Mouse (Mus musculus) gastrocnemius, postnatal 10 days (tissue): ENCODE measurements at regions not wholly inside any gene's neighbourhood (a gene's known extent, or its start where the extent isn't known, plus 50 kb on each side); places are given as distances from the start of the nearest gene placed in this dataset.

Experiments used
- DNase-seq: peaks from one replicate; pipeline ENCODE4 v3.0.0; 2021; ENCODE audit warnings: mixed read lengths

DNA sequence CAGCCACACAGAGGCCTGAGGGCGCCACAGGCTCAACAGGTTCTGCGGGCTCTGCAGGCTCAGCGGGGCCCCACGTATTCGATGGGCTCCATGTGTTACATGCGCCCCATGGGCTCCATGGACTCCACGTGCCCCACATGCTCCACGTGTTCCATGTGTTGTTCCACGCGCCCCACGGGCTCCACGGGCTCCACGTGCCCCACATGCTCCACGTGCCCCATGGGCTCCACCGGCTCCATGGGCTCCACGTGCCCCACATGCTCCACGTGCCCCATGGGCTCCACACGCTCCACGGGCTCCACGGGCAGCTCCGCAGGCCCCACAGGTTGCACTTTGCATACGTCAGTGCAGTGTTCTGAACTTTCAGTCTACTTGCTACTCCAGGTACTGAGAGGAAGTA lies 114.0 kb upstream of the Map1b start:
- no peak for DNase-seq

DNA sequence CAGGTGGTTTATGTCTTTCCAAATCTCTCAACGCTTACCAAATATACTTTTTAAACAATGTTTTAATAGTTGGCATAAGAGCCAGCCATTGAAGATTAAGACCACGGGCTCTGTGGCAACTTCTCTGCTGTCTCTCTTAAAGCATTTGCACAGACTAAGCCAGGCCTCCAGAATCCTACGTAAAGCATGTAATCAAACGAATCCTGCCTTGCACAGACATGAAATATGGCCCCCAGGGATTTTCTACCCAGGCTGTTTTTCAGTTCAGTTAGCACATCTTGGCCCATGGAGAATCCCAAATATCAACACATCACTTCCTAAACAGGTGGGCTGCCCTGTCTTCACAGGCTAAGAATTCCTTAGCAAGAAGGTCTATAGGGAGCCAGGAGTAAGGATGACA lies 108.9 kb upstream of the Map1b start:
- no peak for DNase-seq

DNA sequence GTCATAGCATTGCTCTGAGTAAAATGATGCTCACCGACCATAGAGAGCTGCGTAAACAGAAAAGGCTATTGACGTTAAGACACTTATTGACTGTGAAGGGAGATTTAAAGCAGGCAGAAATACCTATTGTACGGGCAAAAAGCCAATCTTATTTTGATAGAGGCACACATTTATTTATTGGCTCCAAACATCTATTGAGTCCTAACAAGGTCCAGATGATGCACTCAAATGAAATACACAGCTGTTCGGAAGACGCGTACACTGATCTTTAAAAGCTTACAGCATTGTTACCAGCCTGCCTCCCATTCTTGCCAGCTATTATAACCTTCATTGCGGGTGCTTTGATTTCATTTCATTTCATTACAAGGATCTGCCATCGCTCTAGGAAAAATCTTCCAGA lies 102.0 kb upstream of the Map1b start:
- DNase-seq: no peak

DNA sequence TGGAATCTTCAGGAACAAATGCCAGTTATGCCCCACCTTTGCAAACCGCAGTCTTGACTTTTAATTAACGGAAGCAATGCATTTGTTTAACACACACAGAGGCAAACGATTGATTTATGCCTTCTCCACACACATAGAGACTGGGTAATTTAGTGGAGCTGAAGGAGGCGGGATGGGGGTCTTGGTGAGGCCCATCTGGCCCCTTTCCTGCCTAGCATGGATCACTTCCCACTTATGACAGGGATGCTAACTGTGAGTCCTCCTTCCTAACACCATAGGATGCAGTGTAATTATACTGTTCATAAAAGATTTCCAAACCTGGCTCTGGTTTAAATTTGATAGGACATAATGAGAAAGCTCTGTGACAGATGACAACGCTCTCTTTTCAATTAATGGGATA lies 101.1 kb upstream of the Map1b start:
- no peak for DNase-seq

DNA sequence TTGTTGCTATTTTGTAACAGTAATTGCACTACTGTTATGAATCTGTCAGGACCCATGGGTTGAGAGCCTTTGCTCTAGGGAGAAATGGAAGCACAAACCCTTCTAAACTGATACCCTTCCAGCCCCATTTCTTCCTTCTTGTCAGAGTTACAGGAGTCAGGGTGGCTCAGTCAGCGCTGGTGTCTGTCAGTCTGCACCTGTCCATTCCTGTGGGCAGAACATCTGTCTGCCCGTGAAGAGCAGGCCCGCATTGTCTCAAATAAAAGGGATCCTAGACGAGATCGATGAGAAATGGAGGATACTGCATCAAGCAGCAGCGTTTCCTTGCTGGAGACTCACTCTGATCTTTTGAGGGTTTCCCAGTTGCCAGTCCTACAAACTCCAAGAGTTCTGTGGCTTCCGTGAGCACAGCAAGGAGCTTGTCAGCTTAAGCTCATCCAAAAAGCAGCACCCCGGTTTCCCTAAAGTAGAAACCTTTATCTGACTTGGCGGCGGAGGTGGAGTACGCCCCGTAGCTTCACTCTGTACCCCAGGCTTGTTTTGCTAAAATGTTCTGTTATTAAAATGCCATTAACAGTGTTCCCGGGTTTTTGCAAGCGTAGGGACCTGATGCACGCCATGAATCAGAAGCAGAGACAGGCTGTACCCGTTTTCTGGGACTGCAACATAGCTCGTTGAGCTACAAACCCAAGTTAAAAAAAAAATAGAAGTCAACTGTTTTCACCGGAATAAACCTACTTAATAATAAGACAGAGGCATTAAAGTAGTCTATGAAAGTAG lies 95.6 kb upstream of the Map1b start:
- no peak for DNase-seq

DNA sequence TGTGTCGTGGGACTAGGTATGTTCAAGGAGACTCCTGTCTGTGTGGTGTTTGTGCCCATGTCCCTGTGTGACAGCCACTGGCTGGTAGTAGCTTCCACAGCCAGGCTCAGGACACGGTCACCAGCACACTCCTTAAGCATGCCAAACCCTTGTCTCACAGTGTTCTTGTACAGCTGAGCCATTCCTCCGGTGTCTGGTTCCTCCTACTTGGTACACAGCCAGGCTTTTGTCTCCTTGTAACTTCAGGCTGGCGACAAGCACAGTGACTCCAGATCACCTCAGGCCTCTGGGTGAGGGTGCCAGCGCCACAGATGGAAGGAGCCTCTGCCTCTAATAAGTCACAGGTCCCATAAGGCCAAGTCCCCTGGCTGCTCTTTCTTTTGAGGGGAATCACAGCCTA lies 94.2 kb upstream of the Map1b start:
- no peak for DNase-seq

DNA sequence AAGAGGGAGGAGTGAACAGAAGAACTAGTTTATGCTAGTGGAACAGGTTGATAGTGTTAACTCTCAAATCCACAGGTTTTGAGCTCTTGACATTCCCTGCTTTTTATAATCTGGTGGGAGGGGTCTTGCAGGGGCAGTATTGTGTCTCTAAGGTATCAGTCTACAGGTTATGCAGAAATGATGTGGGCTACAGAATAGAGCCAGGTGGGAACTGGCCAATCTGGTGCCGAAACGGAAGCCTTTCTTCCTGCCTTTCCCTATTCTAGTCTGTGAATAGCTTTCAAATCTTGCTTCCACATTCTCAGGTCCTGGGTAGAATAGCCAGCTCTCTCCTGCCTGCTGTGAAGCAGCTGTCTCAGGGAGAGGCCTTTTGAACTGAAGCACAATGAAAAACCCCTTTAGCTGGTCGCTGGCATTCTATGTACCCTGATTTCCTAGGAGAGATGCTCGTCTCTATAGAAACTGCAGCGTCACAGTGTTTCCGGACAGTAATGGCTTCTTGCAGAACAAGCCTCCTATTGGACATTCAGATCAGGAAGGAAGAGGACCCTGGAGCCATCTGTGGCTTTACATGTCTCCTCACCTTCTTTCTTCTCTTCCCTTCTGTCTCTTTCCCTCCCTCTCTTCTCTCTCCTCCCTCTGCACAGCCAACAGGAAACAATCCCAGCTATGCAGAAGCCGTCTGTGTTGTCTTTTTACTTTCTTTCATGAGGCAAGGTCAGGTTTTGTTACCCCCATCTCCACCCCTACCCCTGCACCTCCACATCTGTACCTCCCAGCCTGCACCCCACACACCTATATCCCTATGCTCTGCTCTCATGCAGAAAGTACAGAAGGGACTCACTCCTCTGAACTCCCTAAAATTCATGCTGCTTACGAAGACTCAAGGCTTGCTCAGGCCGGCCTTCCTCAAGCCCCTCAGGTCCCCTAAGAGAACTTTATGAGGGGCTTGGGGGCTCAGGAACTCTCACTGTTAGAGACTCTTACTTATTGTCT lies 93.1 kb upstream of the Map1b start:
- DNase-seq: no peak

DNA sequence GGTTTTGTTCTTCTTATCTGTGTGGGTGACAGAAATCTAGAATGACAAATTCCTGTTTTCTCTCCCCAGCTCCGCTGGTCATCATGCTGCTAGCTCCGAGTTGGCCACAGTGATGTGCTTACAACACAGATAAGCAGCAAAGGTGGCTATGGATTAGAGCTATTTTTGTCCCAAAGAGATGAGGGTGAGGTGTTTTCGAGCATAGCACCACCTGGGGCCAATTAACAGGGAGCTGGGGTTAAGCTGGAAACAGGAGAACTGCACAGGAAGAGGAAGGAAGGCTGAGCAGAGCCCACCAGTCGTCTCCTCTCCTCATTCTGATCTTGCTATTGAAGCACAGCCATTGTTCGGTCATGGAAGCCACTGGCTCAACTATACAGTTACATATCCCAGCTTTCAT lies 92.3 kb upstream of the Map1b start:
- no peak for DNase-seq

DNA sequence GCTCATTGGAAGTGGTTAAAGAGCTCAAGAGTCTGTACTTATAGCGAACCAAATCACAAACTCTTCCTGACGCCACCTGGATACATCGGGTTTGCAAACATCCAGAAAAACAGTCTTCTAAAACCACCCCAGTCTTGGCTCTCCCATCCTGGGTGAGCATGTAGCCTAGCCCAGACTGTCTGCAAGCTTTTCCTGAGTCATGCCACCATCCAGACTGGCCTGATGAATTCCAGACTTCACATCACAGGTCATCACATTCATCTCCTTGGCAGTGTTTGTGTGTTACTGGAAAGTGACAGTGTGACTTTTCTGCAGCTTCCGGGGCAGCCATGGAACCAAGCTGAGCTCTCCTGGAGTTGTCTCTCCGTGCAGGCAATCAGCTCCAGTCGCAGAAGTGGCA lies 90.9 kb upstream of the Map1b start:
- no peak for DNase-seq

DNA sequence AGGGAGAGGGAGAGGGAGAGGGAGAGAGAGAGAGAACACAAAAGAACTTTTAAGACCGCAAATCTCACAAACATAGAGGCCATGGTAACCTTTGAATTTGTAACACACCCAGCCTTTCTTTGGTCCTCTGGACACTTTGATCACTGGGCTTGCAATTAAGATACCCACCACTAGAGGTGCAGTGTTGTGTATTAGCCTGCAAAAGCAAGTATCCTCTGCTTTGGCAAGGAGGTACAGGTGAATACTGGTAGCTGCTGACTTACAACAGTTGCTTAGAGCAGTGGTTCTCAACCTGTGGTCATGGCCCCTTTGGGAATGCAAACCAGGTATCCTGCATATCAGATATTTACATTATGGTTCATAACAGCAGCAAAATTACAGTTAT lies 90.3 kb upstream of the Map1b start:
- no peak for DNase-seq

DNA sequence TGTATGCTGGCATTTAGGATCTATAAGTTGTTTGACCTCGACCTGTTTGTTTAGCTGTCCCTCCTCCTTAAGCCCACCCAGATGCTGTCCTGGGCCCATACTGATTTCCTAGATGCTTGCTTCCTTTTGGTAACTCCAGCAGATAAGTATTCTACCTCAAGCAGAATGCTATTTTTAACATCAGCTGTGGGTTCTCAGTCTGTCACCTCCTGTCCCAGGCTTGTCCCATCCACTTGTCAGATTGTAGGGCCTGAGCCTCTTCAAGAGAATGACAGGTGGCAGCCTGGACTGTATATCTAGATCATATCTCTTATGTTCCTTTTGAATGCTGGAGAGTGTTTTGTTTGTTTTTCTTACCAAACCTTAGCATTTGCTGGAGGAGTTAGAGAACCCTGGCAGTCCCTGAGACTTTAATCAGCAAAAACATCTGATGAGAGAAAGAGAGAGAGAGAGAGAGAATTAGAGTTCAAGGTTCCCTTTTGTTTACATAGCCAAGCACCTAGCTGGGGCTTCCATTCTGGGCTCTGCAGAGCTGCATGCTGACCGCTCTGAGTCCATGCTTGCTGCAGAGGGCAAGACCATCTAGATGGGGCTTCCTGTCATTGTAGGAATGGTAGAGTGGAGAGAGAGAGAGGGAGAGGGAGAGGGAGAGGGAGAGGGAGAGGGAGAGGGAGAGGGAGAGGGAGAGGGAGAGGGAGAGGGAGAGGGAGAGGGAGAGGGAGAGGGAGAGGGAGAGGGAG lies 89.7 kb upstream of the Map1b start:
- DNase-seq: no peak

DNA sequence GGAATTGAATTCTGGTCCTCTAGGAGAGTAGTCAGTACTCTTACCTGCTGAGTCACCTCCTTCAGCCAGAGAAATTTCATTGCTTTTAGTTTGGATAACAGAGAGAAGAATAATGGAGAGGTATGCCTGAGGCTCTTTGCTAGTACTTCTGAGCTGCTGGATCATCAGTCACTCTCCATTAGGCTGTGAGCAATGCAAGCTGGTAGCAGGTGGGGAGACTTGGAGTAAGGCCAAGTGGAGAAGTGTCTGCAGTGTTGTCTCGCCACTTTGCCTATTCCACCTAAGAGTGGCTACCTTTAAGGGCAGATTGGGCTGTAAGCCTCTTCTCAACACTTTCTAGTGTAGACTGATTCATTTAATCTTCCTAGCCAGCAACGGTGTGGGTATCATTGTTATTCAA lies 81.6 kb upstream of the Map1b start:
- no peak for DNase-seq

DNA sequence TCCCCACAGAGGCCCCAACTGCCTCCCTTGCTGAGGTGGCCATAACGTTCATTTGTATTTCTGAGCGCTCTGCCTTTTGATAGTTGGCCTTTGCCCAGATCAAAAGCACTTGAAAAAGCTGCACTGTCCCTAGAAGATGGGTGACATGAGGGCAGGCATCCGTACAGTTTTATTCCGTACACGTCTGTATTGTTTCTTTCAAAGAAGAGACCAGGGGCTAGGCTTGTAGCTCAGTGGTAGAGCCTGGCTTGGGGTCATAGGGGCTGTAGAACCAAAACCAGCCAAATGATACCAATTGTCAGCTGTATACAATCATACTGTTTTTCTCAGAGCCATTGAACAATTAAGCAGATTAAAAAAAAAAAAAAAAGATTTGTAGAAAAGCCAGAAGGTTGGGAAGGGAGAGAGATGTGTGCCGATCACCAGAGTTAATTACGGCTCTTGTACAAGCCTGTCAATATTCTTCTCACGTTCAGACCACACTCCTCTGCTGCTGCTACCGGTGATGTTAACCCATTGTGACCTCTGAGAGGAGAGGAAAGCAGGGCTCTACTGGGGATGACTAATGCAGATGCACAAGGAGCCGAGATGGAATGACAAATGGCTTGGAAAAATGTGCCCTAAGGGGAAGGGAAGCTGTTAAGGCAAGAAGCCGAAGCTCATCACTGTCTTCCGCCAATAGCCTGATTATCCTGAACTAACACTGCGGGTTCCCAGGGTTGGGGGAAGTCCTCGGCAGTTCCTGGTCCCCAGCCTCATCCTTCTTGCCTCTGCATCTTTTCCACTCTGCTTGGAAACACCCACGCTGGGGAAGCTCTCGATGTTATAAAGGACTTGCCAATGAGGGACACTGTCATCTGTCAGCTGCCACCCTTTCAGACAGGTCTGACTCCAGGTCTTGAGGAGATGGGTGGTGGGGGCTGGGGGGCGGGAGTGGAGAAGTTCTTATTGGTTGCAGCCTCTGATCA lies 77.8 kb upstream of the Map1b start:
- DNase-seq: no peak

DNA sequence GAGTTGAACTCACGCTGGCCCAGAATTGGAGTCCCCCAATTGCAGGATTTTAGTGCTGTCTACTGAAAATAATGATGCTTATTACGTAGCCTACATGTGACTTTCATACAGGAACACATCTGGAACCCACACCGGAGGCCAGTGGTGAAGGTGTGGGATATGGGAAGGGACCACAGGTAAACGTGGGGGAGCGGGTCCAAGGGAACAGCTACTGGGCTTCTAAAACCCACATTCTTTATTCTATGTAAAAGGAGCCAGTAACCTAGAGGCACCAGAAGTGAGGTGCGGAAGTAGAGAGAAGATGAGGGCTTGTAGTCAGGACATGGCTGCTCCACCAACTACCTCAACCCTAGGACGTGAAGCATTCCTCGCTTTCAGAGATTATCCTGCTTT lies 76.9 kb upstream of the Map1b start:
- DNase-seq: no peak

DNA sequence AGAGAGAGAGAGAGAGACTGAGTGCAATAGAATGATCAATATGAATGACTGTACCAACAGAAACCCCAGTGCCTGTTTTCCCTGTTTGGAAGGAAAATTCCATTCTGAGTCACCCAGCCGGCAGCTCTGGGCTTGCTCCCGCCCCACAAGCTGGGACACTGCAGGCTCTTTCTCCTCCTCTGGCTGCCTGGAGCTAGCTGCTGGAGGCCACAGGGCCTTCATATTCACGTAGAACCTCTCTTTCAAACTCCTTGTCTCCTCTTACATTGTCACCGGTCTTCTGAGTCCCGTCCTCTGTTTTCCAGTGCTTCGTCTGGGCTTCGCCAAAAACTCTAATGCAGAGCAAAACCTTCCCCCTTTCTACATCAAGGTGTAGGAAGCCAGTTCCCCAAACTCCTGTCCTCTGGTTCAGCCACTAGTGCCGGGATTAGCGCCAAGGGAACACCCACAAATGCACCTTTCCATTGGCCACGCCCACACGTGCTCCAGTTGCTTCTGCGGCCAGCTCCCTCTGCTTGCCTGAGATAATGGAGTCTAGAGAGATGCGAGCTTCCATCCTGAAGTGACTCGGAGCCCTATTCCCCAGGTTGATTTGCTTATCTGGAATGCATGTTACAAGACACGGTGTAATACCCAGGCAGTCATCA lies 76.4 kb upstream of the Map1b start:
- no peak for DNase-seq

DNA sequence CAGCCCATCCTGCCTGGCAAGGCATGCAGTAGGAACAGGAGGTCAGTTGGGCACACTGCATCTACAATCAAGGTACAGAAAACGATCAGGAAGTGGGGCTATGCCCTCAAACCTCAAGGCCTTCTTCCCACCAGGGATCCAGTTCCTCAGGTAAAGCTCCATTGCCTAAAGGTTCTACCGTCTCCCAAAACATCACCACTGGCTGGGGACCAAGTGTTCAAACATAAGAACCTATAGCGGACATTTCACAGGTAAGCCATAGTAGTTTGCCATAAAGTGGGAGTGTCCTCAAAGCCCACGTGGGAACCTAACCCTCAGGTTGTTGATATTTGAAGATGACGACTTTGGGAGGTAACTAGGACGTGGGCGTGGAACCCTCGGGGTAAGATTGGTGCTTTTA lies 72.3 kb upstream of the Map1b start:
- DNase-seq: no peak

DNA sequence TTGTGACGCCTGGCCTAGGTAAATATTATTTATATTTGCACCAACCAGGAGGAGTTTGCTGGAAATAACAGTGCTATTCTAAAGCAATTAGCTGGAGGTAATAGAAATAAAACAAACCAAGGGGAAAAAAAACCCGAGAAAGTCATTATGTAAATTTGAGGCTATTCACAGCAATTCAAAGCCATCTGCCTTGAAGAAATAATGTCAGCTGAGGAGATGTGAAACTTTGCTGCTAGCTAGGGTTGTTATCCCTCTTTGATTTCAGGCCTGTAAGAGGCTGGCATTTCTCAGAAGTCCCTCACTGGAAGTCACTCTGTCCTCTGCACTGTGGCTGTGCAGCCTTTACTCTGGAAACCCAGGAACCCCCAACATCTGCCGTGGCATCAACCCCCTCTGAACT lies 67.5 kb upstream of the Map1b start:
- DNase-seq: no peak

DNA sequence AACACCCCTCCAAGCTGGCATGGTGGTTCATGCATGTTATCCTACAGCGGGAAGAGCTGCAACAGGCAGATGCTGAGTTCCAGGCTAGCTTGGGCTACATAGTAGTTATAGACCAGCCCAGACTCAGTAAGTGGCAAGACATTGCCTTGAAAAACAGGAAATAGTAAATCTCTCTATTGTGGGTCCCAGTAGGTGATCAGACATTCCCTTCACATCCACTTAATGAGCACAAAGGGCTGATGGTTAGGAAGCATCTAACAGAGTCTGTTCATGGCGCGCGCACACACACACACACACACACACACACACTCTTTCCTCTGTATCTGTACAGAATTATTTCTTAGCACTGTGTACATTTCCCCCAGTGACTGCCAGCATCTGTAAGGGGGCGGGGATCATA lies 64.0 kb upstream of the Map1b start:
- DNase-seq: no peak

DNA sequence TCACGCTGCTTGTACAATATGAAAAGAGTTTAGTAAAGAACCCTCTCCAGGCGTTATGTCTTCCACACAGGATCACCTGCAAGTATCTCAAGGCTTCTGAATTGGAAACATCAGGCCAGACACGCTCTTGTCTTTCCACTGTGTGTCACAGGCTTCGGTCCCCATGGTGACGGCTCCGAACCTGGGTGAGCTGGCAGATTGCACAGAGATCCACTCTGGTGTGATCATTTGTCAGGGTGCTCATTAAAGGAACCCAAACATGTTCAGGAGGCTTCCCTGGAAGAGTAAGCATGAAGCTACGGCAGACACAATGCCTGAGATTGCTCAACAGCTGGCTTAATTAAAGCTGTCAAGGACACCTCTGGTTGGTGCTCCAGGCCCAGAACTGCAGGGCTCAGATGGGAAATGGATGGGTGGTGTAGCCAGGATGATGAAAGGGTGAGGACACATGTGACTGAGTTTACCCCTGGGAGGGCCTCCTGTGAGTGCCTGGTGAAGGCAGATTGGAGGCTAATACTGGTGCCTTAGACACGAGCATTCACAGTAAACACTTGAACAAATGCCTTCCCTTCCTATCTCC lies 63.3 kb upstream of the Map1b start:
- DNase-seq: no peak

DNA sequence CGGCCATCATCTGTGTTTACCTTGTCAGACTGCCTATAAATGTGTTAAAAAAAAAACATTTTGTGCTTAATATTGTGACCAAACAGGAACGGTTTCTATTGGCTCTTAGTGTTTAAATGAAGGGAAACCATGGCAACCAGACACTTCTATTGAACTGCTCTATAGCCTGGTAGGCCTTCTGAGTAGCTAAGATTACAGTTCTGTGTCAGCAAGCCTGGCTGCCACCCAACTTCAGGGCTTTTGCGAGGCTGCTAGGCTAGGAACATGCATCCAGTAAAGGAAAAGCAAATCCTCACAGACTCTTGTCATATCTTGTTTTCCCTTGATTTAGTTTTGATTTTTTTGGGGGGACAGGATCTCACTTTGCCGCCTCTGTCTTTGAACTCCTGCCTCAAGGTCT lies 61.3 kb upstream of the Map1b start:
- DNase-seq: no peak

DNA sequence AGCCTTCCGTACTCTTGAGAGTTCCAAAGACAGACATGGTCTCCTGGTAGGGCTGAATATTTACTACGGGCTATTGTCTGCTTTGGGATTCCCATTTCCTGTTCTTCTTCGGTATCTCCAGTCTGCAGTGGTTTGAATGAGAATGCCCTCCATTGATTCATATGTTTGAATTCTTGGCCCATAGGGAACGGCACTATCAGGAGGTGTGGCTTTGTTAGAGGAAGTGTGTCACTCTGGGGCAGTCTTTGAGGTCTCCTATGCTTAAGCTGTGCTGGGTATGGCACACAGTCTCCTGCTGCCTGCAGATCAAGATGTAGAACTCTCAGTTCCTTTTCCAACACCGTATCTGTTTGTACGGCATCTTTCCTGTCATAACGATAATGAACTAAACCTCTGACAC lies 56.7 kb upstream of the Map1b start:
- DNase-seq: no peak
